Mouse (Mus musculus) kidney, embryonic 16.5 days (tissue): Measurements from ENCODE around the gene Ncoa6. TPM values are rescaled to one million over a fixed set of nuclear protein-coding genes. Genes with fewer than 3 reads are reported as not detected.

Experiments
- ATAC-seq: fragments of 200-750 bp; cut with Nextera tagmentation; 2 replicates; pipeline ENCODE4 v1.8.0; 2017; ENCODE audit warnings: moderate TSS enrichment; ENCODE audit not compliant: low FRiP score, low TSS enrichment
- H3K27ac ChIP-seq: fragments of 300-500 bp; sonication (generic); 2 replicates; pipeline ENCODE4 v1.5.1; 2014; ENCODE audit warnings: low read length
- H3K27me3 ChIP-seq: fragments of 300-500 bp; sonication (generic); 2 replicates; pipeline ENCODE4 v1.6.1; 2014; ENCODE audit warnings: low read length, control low read depth, mixed read lengths; ENCODE audit not compliant: insufficient read depth
- H3K36me3 ChIP-seq: fragments of 300-500 bp; sonication (generic); 2 replicates; pipeline ENCODE4 v1.6.1; 2014; ENCODE audit warnings: low read length, control low read depth, mixed read lengths; ENCODE audit not compliant: insufficient read depth
- H3K4me1 ChIP-seq: fragments of 300-500 bp; sonication (generic); 2 replicates; pipeline ENCODE4 v1.6.1; 2014; ENCODE audit warnings: low read length, control low read depth, mixed read lengths; ENCODE audit not compliant: insufficient read depth
- H3K4me2 ChIP-seq: fragments of 300-500 bp; sonication (generic); replicated peaks from 2 replicates; pipeline ENCODE4 v1.6.1; 2014; ENCODE audit warnings: low read depth, low read length
- H3K4me3 ChIP-seq: fragments of 300-500 bp; sonication (generic); 2 replicates; pipeline ENCODE4 v1.5.1; 2014; ENCODE audit warnings: mild to moderate bottlenecking, low read length
- H3K9ac ChIP-seq: fragments of 300-500 bp; sonication (generic); replicated peaks from 2 replicates; pipeline ENCODE4 v1.6.1; 2014; ENCODE audit warnings: low read length
- H3K9me3 ChIP-seq: fragments of 300-500 bp; sonication (generic); 2 replicates; pipeline ENCODE4 v1.6.1; 2016; ENCODE audit warnings: low read length, control low read depth
- WGBS: fragments of 180-500 bp; shearing (Covaris S2); extraction: QIAGEN DNeasy Blood & Tissue Kit; methylation state at CpG from one replicate; pipeline ENCODE4 v1.1.7; 2014; 5-methylcytosine and 5-hydroxymethylcytosine counted together
- polyA plus RNA-seq: library from polyadenylated mRNA; unstranded; fragments of >200 nt; fragmentation: Nextera tagmentation; extraction: Ambion mirVana; gene quantifications from 2 replicates; pipeline ENCODE4 v1.2.1, GENCODE M21; 2015

The Ncoa6 gene
- 14.2 and 16.1 TPM in 2 replicates for polyA plus RNA-seq

DNA sequence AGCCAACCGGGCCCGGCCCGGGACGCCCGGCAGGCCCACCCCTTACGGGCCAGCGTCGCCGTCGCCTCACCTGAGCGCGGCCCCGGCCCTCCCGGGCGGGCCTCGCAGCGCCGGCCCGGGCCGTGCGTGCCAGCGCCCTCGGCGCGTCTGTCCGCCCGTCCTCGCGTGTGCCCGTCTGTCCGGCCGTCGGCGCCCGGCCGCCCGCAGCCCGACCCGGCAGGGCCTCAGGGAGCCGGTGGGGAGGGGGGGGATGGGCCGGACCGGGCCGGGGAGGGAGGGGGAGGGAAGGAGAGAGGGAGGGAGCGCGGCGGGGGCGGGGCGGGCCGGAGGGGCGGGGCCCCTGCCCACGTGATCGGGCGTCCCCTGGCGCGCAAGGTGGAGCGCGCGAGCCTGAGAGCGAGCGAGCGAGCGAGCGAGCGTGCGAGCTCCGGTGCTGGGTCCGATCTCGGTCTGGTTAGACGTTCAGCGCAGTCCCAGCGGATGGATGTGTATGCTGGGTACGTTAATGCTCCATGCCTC is at the start of gene Ncoa6:
Ncoa6 (minus strand) TSS at position 325 of the 519 bp plus-strand sequence.
- H3K27me3 ChIP-seq, result no peaks in the 10 kb centered on the region
- peak within 1 kb of the TSS; percentile 99 for H3K9ac ChIP-seq
- WGBS, result 0% methylated on average over 38 of the region's 72 CpGs
- peak within 1 kb of the TSS; percentile 91 for H3K4me3 ChIP-seq
- H3K4me1 ChIP-seq, result peaks cover 15% of the 10 kb centered on the region
- peak within 1 kb of the TSS; percentile 89 for H3K27ac ChIP-seq
- peak; percentile 88 for ATAC-seq
- no peaks in the 10 kb centered on the region for H3K9me3 ChIP-seq
- H3K36me3 ChIP-seq, result no peaks in the 10 kb centered on the region
- peak within 1 kb of the TSS; percentile 78 for H3K4me2 ChIP-seq

GRCm38 (mm10) chr2:155518531-155519270 is 45.0 kb upstream of the Ncoa6 start:
- Histone ChIP-seq H3K4me3 (peak overlapping the region; percentile 65), H3K27ac (peak overlapping the region; percentile 18; the same call in 1 of the 2 replicates), H3K9me3 (no peaks in the 10 kb centered on the region), H3K4me2 (peak overlapping the region; percentile 95), H3K27me3 (peaks cover 15% of the 10 kb centered on the region), H3K9ac (peak overlapping the region; percentile 74), H3K36me3 (no peaks in the 10 kb centered on the region), H3K4me1 (peaks cover 23% of the 10 kb centered on the region)
- WGBS, result 25% methylated on average over 18 of the region's 18 CpGs
- ATAC-seq, result no peak

DNA sequence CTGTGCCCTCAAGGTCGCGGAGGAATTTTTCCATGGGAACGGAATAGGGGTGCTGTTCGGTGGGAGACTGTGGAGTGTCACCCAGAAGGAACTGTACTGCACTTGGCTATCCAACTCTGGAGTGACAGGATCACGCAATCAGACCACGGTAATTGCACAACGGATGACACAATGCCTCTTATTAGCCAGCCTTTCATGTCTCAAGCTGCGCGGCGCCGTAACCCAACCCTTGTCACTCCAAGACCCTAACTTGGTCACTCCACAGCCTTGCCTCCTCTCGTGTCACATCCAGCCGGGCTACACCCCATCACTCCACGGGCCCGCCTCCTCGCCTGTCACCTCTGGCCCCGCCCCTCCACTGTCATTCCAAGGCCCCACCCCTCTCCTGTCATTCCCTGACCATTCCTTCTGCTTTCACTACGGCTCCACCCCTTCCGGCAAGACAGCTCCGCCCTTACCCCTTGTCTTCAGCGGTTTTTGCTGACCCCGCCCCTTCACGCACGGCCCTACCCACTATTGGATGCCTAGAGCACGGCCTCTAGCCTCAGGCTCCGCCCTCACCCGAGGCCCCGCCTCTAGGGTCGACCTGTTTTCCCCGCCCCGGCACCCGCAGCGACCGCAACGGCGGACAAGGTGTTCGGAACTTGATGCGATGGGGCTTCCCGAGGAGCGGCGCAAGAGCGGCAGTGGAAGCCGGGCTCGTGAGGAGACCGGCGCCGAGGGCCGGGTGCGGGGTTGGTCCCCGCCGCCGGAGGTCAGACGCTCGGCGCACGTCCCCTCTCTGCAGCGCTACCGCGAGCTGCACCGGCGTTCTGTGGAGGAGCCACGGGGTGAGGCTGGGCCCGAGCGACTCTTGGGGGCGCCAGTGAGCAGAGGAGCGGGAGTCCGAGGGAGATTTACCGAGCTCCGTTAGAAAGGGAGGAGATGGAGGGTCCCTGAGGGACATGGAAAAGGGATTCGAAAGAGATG is 44.0 kb upstream of the Ncoa6 start, which contains the start of the genes Acss2 and Ggt7:
Acss2 (plus strand) TSS at position 494 of the 969 bp plus-strand sequence.
Ggt7 (minus strand) TSS at position 783 of the 969 bp plus-strand sequence.
- peak within 1 kb of the TSS; percentile 65 for H3K4me3 ChIP-seq
- ATAC-seq, result peak; percentile 99
- H3K4me2 ChIP-seq, result peak within 1 kb of the TSS; percentile 95
- H3K9ac ChIP-seq, result peak within 1 kb of the TSS; percentile 74
- peaks cover 15% of the 10 kb centered on the region for H3K27me3 ChIP-seq
- no peaks in the 10 kb centered on the region for H3K9me3 ChIP-seq
- no peaks in the 10 kb centered on the region for H3K36me3 ChIP-seq
- peak within 1 kb of the TSS; percentile 18; the same call in 1 of the 2 replicates for H3K27ac ChIP-seq
- 3% methylated on average over 70 of the region's 70 CpGs for WGBS
- peaks cover 23% of the 10 kb centered on the region for H3K4me1 ChIP-seq

- no peak overlapping the region for H3K4me2 ChIP-seq
- H3K9me3 ChIP-seq, result no peaks in the 10 kb centered on the region
- ATAC-seq, result no peak
- H3K4me1 ChIP-seq, result peaks cover 23% of the 10 kb centered on the region
- H3K27me3 ChIP-seq, result peaks cover 15% of the 10 kb centered on the region
- WGBS, result 0% methylated on average over 1 of the region's 1 CpGs
- no peak overlapping the region for H3K4me3 ChIP-seq
- no peak overlapping the region for H3K27ac ChIP-seq
- H3K9ac ChIP-seq, result no peak overlapping the region
- no peaks in the 10 kb centered on the region for H3K36me3 ChIP-seq
Measured at GRCm38 (mm10) chr2:155515941-155516340, 42.2 kb upstream of the Ncoa6 start.

- ATAC-seq, result no peak
- H3K27ac ChIP-seq, result no peak overlapping the region
- peak overlapping the region; percentile 47 for H3K4me3 ChIP-seq
- H3K4me2 ChIP-seq, result peak overlapping the region; percentile 73
- peak overlapping the region; percentile 65 for H3K9ac ChIP-seq
- no peaks in the 10 kb centered on the region for H3K36me3 ChIP-seq
- under 1% methylated on average over 23 of the region's 23 CpGs for whole genome bisulfite sequencing
- H3K27me3 ChIP-seq, result peaks cover 15% of the 10 kb centered on the region
- peaks cover 23% of the 10 kb centered on the region for H3K4me1 ChIP-seq
- no peaks in the 10 kb centered on the region for H3K9me3 ChIP-seq
Measured at GRCm38 (mm10) chr2:155514666-155515065, 41.0 kb upstream of the Ncoa6 start.

- no peak overlapping the region for H3K9ac ChIP-seq
- peaks cover 15% of the 10 kb centered on the region for H3K27me3 ChIP-seq
- H3K9me3 ChIP-seq, result no peaks in the 10 kb centered on the region
- no peak overlapping the region for H3K4me3 ChIP-seq
- ATAC-seq, result no peak
- H3K27ac ChIP-seq, result no peak overlapping the region
- WGBS, result 65% methylated on average over 5 of the region's 5 CpGs
- peaks cover 19% of the 10 kb centered on the region for H3K4me1 ChIP-seq
- no peaks in the 10 kb centered on the region for H3K36me3 ChIP-seq
- no peak overlapping the region for H3K4me2 ChIP-seq
Measured at GRCm38 (mm10) chr2:155513543-155513942, 39.8 kb upstream of the Ncoa6 start.

GRCm38 (mm10) chr2:155512479-155512878 is 38.8 kb upstream of the Ncoa6 start:
- Histone ChIP-seq H3K4me3 (no peak overlapping the region), H3K9ac (no peak overlapping the region), H3K4me2 (no peak overlapping the region), H3K9me3 (no peaks in the 10 kb centered on the region), H3K27ac (no peak overlapping the region), H3K4me1 (peaks cover 15% of the 10 kb centered on the region), H3K36me3 (no peaks in the 10 kb centered on the region), H3K27me3 (peaks cover 15% of the 10 kb centered on the region)
- WGBS, result 70% methylated on average over 4 of the region's 4 CpGs
- no peak for ATAC-seq

DNA sequence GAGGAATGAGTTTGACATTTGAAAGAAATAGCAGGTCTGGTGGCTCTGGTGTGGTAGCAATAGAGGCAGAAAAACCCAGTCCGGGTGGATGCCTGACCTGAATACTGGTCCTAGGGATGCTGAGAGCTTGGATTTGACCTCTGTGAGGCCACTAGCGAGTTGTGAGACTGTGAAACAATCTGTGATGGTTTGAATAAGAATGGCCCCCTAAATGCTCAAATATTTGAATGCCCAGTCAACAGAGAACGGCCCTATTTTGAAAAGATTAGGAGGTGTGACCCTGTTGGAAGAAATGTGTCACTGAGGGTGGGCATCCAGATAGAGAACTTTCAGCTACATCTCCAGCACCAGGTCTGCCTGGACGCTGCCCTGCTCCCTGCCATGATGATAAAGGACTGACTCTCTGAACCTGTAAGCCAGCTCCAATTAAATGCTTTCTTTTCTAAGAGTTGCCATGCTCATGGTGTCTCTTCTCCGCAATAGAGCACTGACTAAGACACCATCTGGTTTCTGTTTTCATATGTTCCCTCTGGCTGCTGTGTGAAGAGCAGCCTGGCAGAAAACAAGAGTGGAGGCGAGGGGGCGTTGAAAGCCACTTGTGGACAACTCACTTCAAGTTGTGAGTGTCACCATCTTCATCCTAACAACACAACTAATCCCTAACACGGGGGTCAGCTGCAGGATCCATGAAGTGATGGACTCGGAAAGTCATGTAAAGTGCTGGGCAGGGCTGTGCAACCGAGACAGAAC is 34.2 kb upstream of the Ncoa6 start:
- Histone ChIP-seq H3K36me3 (no peaks in the 10 kb centered on the region), H3K9ac (no peak overlapping the region), H3K27me3 (no peaks in the 10 kb centered on the region), H3K9me3 (no peaks in the 10 kb centered on the region), H3K27ac (no peak overlapping the region), H3K4me3 (no peak overlapping the region), H3K4me1 (no peaks in the 10 kb centered on the region), H3K4me2 (no peak overlapping the region)
- ATAC-seq, result no peak
- WGBS, result 80% methylated on average over 10 of the region's 10 CpGs

DNA sequence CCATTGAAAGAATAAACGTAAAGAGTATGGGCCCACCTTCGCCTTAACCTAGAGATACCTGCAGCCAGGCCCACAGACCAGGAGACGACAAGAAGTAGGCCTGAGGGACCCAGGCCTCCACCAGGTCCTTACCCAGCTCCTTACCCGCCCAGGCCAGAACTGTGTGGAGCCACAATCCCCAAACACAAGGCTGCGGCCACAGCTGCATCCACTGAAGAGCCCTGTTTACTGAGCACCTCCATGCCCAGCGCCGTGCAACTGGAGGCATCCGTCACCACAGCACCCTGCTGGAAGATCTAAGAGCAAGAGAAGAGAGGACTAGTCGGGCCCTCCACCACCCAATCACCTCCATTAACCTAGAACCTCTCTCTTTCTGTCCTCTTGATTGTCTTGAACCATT is 32.1 kb upstream of the Ncoa6 start:
- H3K27me3 ChIP-seq, result no peaks in the 10 kb centered on the region
- H3K9me3 ChIP-seq, result no peaks in the 10 kb centered on the region
- no peak overlapping the region for H3K27ac ChIP-seq
- 93% methylated on average over 9 of the region's 9 CpGs for WGBS
- no peak for ATAC-seq
- no peaks in the 10 kb centered on the region for H3K4me1 ChIP-seq
- no peaks in the 10 kb centered on the region for H3K36me3 ChIP-seq
- H3K9ac ChIP-seq, result no peak overlapping the region
- no peak overlapping the region for H3K4me2 ChIP-seq
- H3K4me3 ChIP-seq, result no peak overlapping the region
